Mouse (Mus musculus) left cerebral cortex, postnatal 25 days (tissue): ENCODE results near the gene Gsx1. TPM values are rescaled to one million over a fixed set of nuclear protein-coding genes. Genes with fewer than 3 reads are reported as not detected.

Source experiments
- DNase-seq, 2 experiments: peaks; one replicate each; pipeline ENCODE4 v3.0.0; 2022; ENCODE audit warnings: low spot score in 2 of 2, mixed read lengths in 1 of 2
- intact Hi-C: fragments of 180-260 bp; cut with DNase I; formaldehyde crosslinking; loops from one replicate; pipeline ENCODE4 v1.15.1; 2025
- total RNA-seq, 2 experiments: library from RNA; stranded (reverse); gene quantifications; 2 replicates each; pipeline ENCODE4 v1.2.3; 2021

Gene Gsx1
- under 1 TPM; 0.48 to 0.60 TPM for total RNA-seq

GRCm38 (mm10) chr5:147188571-147188975 lies at the start of gene Gsx1:
Gene Gsx1 (plus strand): TSS chr5:147188696.
- DNase-seq, result peak; percentile 31 to 43
- intact Hi-C loops, result no loop called here

GRCm38 (mm10) chr5:147147340-147147739 lies 41.2 kb upstream of the Gsx1 start:
- no peak for DNase-seq
- intact Hi-C loops, result no loop called here

GRCm38 (mm10) chr5:147154806-147155371 lies 33.6 kb upstream of the Gsx1 start:
- intact Hi-C loops, result no loop called here

GRCm38 (mm10) chr5:147155449-147156133 lies 32.9 kb upstream of the Gsx1 start:
- DNase-seq, result peak in 1 of 2 experiments; percentile 33

More at GRCm38 (mm10) chr5:147154806-147155371, 33.6 kb upstream of the Gsx1 start:
- no peak for DNase-seq

GRCm38 (mm10) chr5:147156376-147156775 lies 32.1 kb upstream of the Gsx1 start:
- intact Hi-C loops, result no loop called here
- no peak for DNase-seq

More at GRCm38 (mm10) chr5:147155449-147156133, 32.9 kb upstream of the Gsx1 start:
- intact Hi-C loops, result no loop called here

GRCm38 (mm10) chr5:147157441-147157840 lies 31.1 kb upstream of the Gsx1 start:
- intact Hi-C loops, result no loop called here
- DNase-seq, result no peak

- no peak for DNase-seq
- intact Hi-C loops, result no loop called here
These were observed 29.2 kb upstream of the Gsx1 start for GRCm38 (mm10) chr5:147159320-147159719.

- intact Hi-C loops, result no loop called here
- no peak for DNase-seq
These were observed 28.7 kb upstream of the Gsx1 start for GRCm38 (mm10) chr5:147159792-147160191.

- no peak for DNase-seq
- intact Hi-C loops, result no loop called here
These were observed 23.4 kb upstream of the Gsx1 start for GRCm38 (mm10) chr5:147165060-147165459.

GRCm38 (mm10) chr5:147170088-147170487 lies 18.4 kb upstream of the Gsx1 start:
- intact Hi-C loops, result no loop called here
- DNase-seq, result no peak

GRCm38 (mm10) chr5:147174046-147174445 lies 14.4 kb upstream of the Gsx1 start:
- intact Hi-C loops, result no loop called here
- no peak for DNase-seq

- intact Hi-C loops, result no loop called here
- DNase-seq, result no peak
These were observed 3.2 kb upstream of the Gsx1 start for GRCm38 (mm10) chr5:147185174-147185915.

- DNase-seq, result peak in 1 of 2 experiments; percentile 4
- intact Hi-C loops, result loop anchor here (2.0 kb wide), 2 partner anchors 89 to 119 kb away; no protein-coding TSS in a partner anchor
These were observed 2.5 kb upstream of the Gsx1 start for GRCm38 (mm10) chr5:147186001-147186431.

GRCm38 (mm10) chr5:147186781-147187551 lies 1.5 kb upstream of the Gsx1 start:
- intact Hi-C loops, result loop anchor here (2.0 kb wide), 2 partner anchors 88 to 118 kb away; no protein-coding TSS in a partner anchor
- DNase-seq, result peak in 1 of 2 experiments; percentile 7

GRCm38 (mm10) chr5:147187552-147188170 lies 835 bp upstream of the Gsx1 start:
- intact Hi-C loops, result loop anchor here (2.0 kb wide), 2 partner anchors 87 to 117 kb away; no protein-coding TSS in a partner anchor
- no peak for DNase-seq

- no peak for DNase-seq
- intact Hi-C loops, result no loop called here
These were observed 660 bp downstream of the Gsx1 start for GRCm38 (mm10) chr5:147189156-147189555.

- no peak for DNase-seq
- intact Hi-C loops, result loop anchor here (2.0 to 5.0 kb wide), 2 partner anchors 109 to 532 kb away; no protein-coding TSS in a partner anchor
These were observed 1.5 kb downstream of the Gsx1 start for GRCm38 (mm10) chr5:147189836-147190602.

GRCm38 (mm10) chr5:147190885-147191284 lies 2.4 kb downstream of the Gsx1 start:
- intact Hi-C loops, result loop anchor here (2.0 to 5.0 kb wide), 2 partner anchors 108 to 531 kb away; no protein-coding TSS in a partner anchor
- DNase-seq, result no peak
